Mouse (Mus musculus) layer of hippocampus, adult 8-10 months (tissue): ENCODE data around the gene Arhgap8. TPM values are rescaled to one million over a fixed set of nuclear protein-coding genes. Genes with fewer than 3 reads are reported as not detected.

Source experiments
- DNase-seq, 2 experiments: peaks; one replicate each; pipeline ENCODE4 v3.0.0; 2022; ENCODE audit warnings: low spot score in 2 of 2
- total RNA-seq, 4 experiments: library from RNA; stranded (reverse); gene quantifications; 2 replicates each; pipeline ENCODE4 v1.2.4; 2022

Arhgap8 gene
- total RNA-seq: under 1 TPM in 3 of 4 experiments, not detected in 1; 0.18 to 0.76 (median 0.39) TPM

DNA sequence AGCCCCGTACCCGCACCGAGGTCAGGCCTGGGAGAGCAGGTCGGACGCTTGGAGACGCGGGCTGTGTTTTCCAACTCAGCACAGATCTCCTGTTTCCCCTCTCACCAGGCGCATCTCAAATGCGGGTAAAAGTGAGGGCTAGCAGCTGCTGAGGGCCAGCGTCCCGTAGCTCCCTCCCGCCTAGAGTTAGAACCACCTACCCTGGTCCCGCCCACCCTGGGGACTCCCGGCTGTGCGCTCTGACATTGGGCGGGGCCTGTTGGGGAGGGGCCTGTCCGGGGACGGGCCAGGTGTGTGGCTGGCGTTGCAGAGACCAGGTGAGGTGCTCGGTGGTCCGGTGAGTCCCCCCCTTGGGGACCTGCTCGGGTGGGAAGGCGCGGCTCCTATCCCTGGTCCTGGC lies at the start of gene Arhgap8:
Gene Arhgap8 (plus strand): TSS at position 262 of the 400 bp plus-strand sequence.
- DNase-seq: no peak

- DNase-seq: no peak
Observed at GRCm38 (mm10) chr15:84670657-84671055, 49.2 kb upstream of the Arhgap8 start.

- DNase-seq: no peak
Observed at GRCm38 (mm10) chr15:84671401-84672307, 48.2 kb upstream of the Arhgap8 start.

- DNase-seq: no peak
Observed at GRCm38 (mm10) chr15:84672308-84672615, 47.6 kb upstream of the Arhgap8 start.

- no peak for DNase-seq
Observed at GRCm38 (mm10) chr15:84672616-84673015, 47.2 kb upstream of the Arhgap8 start.

- no peak for DNase-seq
Observed at GRCm38 (mm10) chr15:84674329-84675067, 45.4 kb upstream of the Arhgap8 start.

- no peak for DNase-seq
Observed at GRCm38 (mm10) chr15:84675317-84675716, 44.5 kb upstream of the Arhgap8 start.

- DNase-seq: no peak
Observed at GRCm38 (mm10) chr15:84677943-84678342, 41.9 kb upstream of the Arhgap8 start.

DNA sequence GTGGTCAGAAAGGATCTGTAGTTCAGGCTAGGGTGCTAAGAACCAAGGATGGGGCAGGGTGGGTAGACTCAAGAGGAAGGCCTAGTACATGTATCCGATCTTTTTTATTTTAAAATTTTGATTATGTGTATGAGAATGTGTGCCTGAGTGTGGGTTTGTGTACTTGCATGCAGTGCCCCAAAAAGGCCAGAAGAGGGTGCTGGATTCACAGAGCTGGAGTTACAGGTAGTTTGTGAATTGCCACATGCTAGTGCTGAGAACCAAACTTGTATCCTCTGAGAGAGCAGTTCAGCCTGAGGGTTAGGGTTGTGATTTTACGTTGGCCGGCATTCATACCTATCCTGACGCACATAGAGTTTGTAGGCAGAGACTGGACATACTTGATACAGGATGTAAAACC lies 40.8 kb upstream of the Arhgap8 start:
- no peak for DNase-seq

- no peak for DNase-seq
Observed at GRCm38 (mm10) chr15:84679794-84680193, 40.1 kb upstream of the Arhgap8 start.

DNA sequence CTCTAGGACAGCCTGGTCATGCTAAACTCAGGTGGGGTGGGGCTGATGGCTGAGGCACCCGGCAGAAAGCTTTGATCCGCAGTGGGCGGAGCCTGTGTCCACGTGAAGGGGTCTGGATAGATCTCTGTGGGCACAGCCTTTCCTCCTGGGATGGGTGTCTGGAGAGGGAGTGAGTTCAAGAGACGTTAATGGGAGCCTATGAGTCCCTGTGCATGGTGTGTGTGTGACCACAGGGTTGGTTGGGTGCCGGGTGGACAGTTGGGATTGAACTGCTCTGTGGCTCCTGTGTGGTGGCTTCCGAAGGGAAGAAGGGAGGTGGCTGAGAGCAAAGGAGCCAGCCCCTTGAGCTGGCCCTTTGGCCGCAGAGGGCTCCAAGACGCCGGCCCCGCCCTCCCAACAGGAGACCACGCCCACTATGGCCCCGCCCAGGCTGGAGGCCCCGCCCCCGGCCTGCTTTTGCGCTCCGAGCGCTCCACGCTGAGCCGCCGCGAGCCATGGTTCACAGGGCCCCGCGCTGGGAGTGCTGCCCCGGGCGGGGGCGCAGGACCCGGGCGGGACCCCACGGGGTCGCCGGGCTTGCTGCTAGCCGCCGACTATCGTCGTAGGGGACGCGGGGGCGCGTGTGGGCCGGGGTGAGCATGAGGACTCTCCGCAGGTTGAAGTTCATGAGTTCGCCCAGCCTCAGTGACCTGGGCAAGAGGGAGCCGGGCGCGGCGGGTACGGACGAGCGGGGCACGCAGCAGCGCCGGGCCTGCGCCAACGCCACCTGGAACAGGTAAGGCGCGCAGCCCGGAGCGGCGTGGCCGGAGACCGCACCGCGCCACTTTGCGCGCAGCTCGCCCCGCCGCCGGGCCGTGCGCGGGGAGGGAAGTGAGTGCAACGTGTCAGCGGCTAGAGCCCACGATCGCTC lies 39.1 kb upstream of the Arhgap8 start:
- peak in 1 of 2 experiments; percentile 28 for DNase-seq

DNA sequence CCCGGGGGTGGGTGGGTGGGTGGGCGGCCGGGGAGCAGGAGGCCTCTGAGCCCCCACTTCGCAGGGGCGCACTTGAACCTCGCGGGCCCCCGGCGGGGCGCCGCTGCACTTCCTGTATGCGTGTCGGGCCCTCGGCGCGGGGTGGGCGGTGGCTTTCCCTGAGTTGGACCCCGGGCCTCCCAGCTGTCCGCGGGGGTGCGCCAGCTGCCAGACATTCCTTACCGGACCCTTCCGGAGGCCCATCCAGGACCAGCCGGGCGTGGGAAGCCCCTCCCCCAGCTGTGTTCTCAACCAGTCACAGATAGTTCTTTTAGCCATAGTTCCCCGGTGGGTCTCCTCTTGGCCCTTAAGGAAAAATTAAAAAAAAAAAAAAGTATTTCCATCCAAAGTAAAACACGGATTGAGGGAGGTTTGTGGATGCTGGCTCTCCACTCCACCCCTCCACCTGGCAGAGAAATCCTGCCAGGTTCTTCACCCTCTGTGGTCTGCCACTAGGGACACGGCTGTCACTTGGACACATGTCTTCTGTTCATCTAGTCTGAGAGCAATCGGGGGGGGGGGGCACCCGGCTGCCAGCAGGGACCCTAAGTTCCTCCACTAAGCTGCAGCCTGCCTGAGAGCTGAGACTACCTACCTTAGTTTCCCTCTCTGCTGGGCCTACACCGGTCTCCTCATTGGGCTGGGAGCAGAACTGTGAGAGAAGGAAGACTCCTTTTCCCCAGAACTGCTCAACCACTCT lies 38.2 kb upstream of the Arhgap8 start:
- DNase-seq: no peak

DNA sequence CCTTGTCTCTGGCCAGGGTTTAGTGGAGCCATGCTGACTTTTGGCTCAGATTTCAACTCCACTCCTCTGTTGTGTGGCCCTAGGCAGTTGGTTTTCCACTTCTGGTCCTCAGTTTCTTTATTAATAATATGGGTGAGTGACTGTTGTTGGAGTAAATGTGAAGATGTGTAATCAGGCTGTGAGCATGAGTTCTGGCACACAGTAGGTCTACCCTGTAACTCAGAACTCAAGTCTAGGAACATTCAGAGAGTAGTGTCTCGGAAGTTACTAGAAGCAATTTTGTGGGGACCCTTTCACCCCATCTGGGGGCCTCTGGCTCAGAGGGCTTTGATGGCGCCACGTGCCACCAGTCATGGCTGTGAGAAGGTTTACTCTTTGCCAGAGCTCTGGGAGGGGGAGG lies 37.6 kb upstream of the Arhgap8 start:
- no peak for DNase-seq

DNA sequence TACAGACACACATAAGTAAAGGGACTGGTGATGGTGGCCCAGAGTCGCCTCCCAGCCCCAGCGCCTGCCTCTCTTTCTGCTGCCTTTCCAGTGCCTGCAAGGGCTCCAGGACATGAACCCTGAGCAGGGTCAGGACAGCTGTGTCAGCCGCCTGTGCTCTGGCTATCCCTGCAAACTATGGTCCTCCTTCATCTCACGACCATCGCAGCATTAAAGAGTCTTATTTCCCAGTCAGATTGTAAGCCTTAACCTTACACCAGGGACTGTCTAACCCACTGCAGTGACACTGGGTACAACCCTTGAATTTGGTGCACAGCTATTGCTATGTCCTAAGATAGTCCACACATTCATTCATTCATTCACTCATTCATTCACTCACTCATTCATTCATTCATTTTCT lies 37.0 kb upstream of the Arhgap8 start:
- DNase-seq: no peak

GRCm38 (mm10) chr15:84684520-84684919 lies 35.3 kb upstream of the Arhgap8 start:
- DNase-seq: no peak

DNA sequence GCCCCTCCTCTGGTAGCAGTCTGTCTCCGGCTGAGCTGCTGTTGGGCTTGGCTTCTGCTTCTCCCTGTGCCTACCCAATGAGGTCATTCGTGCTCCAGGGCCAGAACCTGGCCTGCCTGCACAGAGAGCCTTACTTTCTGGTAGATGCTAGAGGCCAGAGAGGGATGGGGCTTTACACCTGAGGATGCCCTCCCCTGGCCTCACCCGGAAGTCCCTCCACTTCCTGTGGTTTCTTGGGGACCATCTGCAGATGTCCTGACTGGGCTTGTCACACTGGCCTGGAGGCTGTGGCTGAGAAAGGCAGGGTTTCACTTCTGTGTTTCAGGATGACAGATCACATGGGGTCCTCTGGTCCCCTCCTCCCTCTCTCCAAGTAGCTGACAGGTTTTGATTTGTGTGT lies 34.4 kb upstream of the Arhgap8 start:
- DNase-seq: no peak

GRCm38 (mm10) chr15:84687904-84688303 lies 31.9 kb upstream of the Arhgap8 start:
- DNase-seq: no peak

GRCm38 (mm10) chr15:84689356-84689755 lies 30.5 kb upstream of the Arhgap8 start:
- DNase-seq: no peak

DNA sequence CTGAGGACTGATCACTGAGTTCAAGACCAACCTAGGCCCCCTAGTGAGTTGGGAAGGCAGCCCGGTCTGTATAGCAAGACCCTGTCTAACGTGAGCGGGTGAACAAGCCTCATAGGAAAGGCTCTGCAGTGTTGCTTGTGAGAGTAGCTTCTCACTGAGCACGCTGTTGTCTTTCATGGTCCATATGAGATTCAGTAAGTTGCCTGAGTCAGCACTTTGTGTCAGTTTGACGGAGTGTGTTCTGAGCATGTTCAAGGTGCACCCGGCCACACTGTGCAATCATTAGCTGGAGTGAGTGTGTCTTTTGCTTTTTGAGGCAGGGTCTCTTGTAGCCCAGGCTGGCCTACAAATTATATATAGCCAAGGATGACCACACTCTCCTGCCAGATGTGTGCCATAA lies 28.3 kb upstream of the Arhgap8 start:
- DNase-seq: no peak

GRCm38 (mm10) chr15:84692645-84693044 lies 27.2 kb upstream of the Arhgap8 start:
- DNase-seq: no peak

GRCm38 (mm10) chr15:84696021-84696420 lies 23.8 kb upstream of the Arhgap8 start:
- DNase-seq: no peak
